Mouse (Mus musculus) G1E (cell line): Measurements from ENCODE around the gene Ube2h. TPM values are rescaled to one million over a fixed set of nuclear protein-coding genes. Genes with fewer than 3 reads are reported as not detected.
A peak's percentile ranks its signal among the peaks of the same experiment; 100 is the strongest.

Experiments
- ATAC-seq: 2 replicates; pipeline ENCODE4 v1.8.0; 2016; ENCODE audit warnings: mild to moderate bottlenecking; ENCODE audit not compliant: insufficient number of reproducible peaks, poor library complexity, low FRiP score, severe bottlenecking; ENCODE audit errors: extremely low read depth
- DNase-seq: peaks from one replicate; pipeline ENCODE4 v3.0.0; 2012; ENCODE audit warnings: low spot score
- H3K27me3 ChIP-seq: 2 replicates; pipeline ENCODE4 v1.6.1; 2012; ENCODE audit warnings: mild to moderate bottlenecking, low read length, inconsistent platforms; ENCODE audit not compliant: insufficient read depth
- H3K36me3 ChIP-seq: replicated peaks from 2 replicates; pipeline ENCODE3; 2012; ENCODE audit warnings: mild to moderate bottlenecking, inconsistent platforms
- H3K4me1 ChIP-seq: 2 replicates; pipeline ENCODE4 v1.6.1; 2012; ENCODE audit warnings: low read depth, low read length, inconsistent platforms, mixed read lengths; ENCODE audit not compliant: insufficient read depth
- H3K4me3 ChIP-seq: 2 replicates; pipeline ENCODE4 v1.5.1; 2012; ENCODE audit warnings: low read depth, mild to moderate bottlenecking, inconsistent platforms, low read length, moderate library complexity, mixed read lengths
- H3K9me3 ChIP-seq: replicated peaks from 2 replicates; pipeline ENCODE4 v1.6.1; 2012; ENCODE audit warnings: inconsistent platforms
- CTCF ChIP-seq: IDR thresholded peaks from 2 replicates; pipeline ENCODE4 v1.5.1; 2012; ENCODE audit warnings: low read depth, low read length, inconsistent platforms, mixed read lengths
- GATA1 ChIP-seq: IDR thresholded peaks from 2 replicates; pipeline ENCODE4 v1.6.1; 2012; ENCODE audit warnings: borderline replicate concordance, low read length, inconsistent platforms, mixed read lengths
- GATA2 ChIP-seq: IDR thresholded peaks from 2 replicates; pipeline ENCODE4 v1.6.1; 2012; ENCODE audit warnings: low read depth, low read length, inconsistent platforms, borderline replicate concordance
- POLR2AphosphoS5 ChIP-seq: IDR thresholded peaks from 2 replicates; pipeline ENCODE4 v1.6.1; 2012; ENCODE audit warnings: low read depth, low read length, inconsistent platforms; ENCODE audit not compliant: insufficient replicate concordance
- TAL1 ChIP-seq: conservative IDR thresholded peaks from 2 replicates; pipeline ENCODE4 v1.6.1; 2012; ENCODE audit warnings: low read depth, low read length, inconsistent platforms, mixed read lengths
- polyA plus RNA-seq: library from polyadenylated mRNA; stranded (reverse); fragments of >175 nt; gene quantifications from 2 replicates; pipeline ENCODE4 v1.2.3, GENCODE M21; 2012
- total RNA-seq, 2 experiments: library from RNA; stranded (forward) in 1 of 2; stranded (reverse) in 1 of 2; fragments of 200-1000 nt in 1 of 2; fragments of >200 nt in 1 of 2; fragmentation: Nextera tagmentation in 1 of 2; gene quantifications; 2 replicates each; pipeline ENCODE4 v1.2.3; 2014 to 2017

The Ube2h gene
- total and polyA plus RNA-seq, 3 experiments, result 23.0 to 48.0 (median 38.7) TPM

GRCm38 (mm10) chr6:30182038-30182437 lies 122.3 kb downstream of the Ube2h start:
- no peak for ATAC-seq
- Histone ChIP-seq H3K4me3 (no peak overlapping the region), H3K27me3 (peaks cover 88% of the 10 kb centered on the region), H3K4me1 (no peaks in the 10 kb centered on the region; the same call in 1 of the 2 replicates), H3K9me3 (no peaks in the 10 kb centered on the region), H3K36me3 (no peaks in the 10 kb centered on the region)
- no peak for DNase-seq
- TF ChIP-seq GATA1, result no peak
- TF ChIP-seq POLR2AphosphoS5, result no peak
- no peak for TF ChIP-seq GATA2
- no peak for TF ChIP-seq CTCF
- no peak for TF ChIP-seq TAL1

- ATAC-seq (no peak), DNase-seq (no peak)
- H3K27me3 ChIP-seq, result peaks cover 93% of the 10 kb centered on the region
- no peak for TF ChIP-seq CTCF
- no peak for TF ChIP-seq GATA1
- no peak for TF ChIP-seq TAL1
- TF ChIP-seq POLR2AphosphoS5, result no peak
- no peak for TF ChIP-seq GATA2
- H3K4me1 ChIP-seq, result peaks cover 13% of the 10 kb centered on the region
- H3K36me3 ChIP-seq, result no peaks in the 10 kb centered on the region
- no peak overlapping the region for H3K4me3 ChIP-seq
- no peaks in the 10 kb centered on the region for H3K9me3 ChIP-seq
Observed at GRCm38 (mm10) chr6:30180321-30180720, 124.0 kb downstream of the Ube2h start.

- TF ChIP-seq CTCF (no peak), POLR2AphosphoS5 (no peak), TAL1 (no peak), GATA1 (no peak), GATA2 (no peak)
- H3K4me1 ChIP-seq, result peaks cover 26% of the 10 kb centered on the region
- ATAC-seq, result no peak
- DNase-seq, result no peak
- no peaks in the 10 kb centered on the region for H3K9me3 ChIP-seq
- H3K4me3 ChIP-seq, result no peak overlapping the region
- H3K27me3 ChIP-seq, result peaks cover 93% of the 10 kb centered on the region
- H3K36me3 ChIP-seq, result no peaks in the 10 kb centered on the region
Observed at GRCm38 (mm10) chr6:30179046-30179445, 125.3 kb downstream of the Ube2h start.

GRCm38 (mm10) chr6:30178023-30178639 lies 126.2 kb downstream of the Ube2h start:
- Histone ChIP-seq H3K36me3 (no peaks in the 10 kb centered on the region), H3K27me3 (peaks cover 94% of the 10 kb centered on the region), H3K4me3 (no peak overlapping the region), H3K9me3 (peaks cover 4% of the 10 kb centered on the region; the same call in 1 of the 2 replicates), H3K4me1 (peaks cover 35% of the 10 kb centered on the region)
- no peak for TF ChIP-seq GATA1
- no peak for DNase-seq
- no peak for ATAC-seq

GRCm38 (mm10) chr6:30177305-30177704 lies 127.0 kb downstream of the Ube2h start:
- DNase-seq (no peak), ATAC-seq (no peak)
- H3K36me3 ChIP-seq, result no peaks in the 10 kb centered on the region
- no peak overlapping the region for H3K4me3 ChIP-seq
- peaks cover 42% of the 10 kb centered on the region for H3K4me1 ChIP-seq
- TF ChIP-seq CTCF (no peak), TAL1 (no peak), POLR2AphosphoS5 (no peak), GATA1 (no peak), GATA2 (no peak)
- H3K9me3 ChIP-seq, result peaks cover 8% of the 10 kb centered on the region; the same call in 1 of the 2 replicates
- H3K27me3 ChIP-seq, result peaks cover 94% of the 10 kb centered on the region

- H3K27me3 ChIP-seq, result peaks cover 94% of the 10 kb centered on the region
- H3K4me3 ChIP-seq, result peak overlapping the region; percentile 26; the same call in 1 of the 2 replicates
Observed at GRCm38 (mm10) chr6:30176496-30176895, 127.8 kb downstream of the Ube2h start.

More at GRCm38 (mm10) chr6:30176496-30176895, 127.8 kb downstream of the Ube2h start:
- DNase-seq (no peak), ATAC-seq (no peak)
- H3K36me3 ChIP-seq, result no peaks in the 10 kb centered on the region
- peaks cover 8% of the 10 kb centered on the region; the same call in 1 of the 2 replicates for H3K9me3 ChIP-seq
- TF ChIP-seq GATA1, result no peak
- TF ChIP-seq TAL1, result no peak
- TF ChIP-seq CTCF, result no peak
- TF ChIP-seq POLR2AphosphoS5, result no peak
- TF ChIP-seq GATA2, result no peak
- peaks cover 42% of the 10 kb centered on the region for H3K4me1 ChIP-seq
